Mouse (Mus musculus) layer of hippocampus, adult 9-11 months (tissue): ENCODE measurements at regions not wholly inside any gene's neighbourhood (a gene's known extent, or its start where the extent isn't known, plus 50 kb on each side); places are given as distances from the start of the nearest gene placed in this dataset.

ENCODE experiments used
- DNase-seq: peaks from one replicate; pipeline ENCODE4 v3.0.0; 2022

- no peak for DNase-seq
Observed at GRCm38 (mm10) chr4:81498133-81498532, 55.5 kb upstream of the Mpdz start.

GRCm38 (mm10) chr4:81492811-81493210, 50.2 kb upstream of the Mpdz start:
- no peak for DNase-seq
